Mouse (Mus musculus): ENCODE results near the gene Vpreb2.
A peak's percentile ranks its signal among the peaks of the same experiment; 100 is the strongest.
"Not testable (repeated sequence)": the region's sequence is repeated elsewhere in the genome, so short reads cannot be mapped to it uniquely, and the experiment has no call there.

Gene Vpreb2

DNA sequence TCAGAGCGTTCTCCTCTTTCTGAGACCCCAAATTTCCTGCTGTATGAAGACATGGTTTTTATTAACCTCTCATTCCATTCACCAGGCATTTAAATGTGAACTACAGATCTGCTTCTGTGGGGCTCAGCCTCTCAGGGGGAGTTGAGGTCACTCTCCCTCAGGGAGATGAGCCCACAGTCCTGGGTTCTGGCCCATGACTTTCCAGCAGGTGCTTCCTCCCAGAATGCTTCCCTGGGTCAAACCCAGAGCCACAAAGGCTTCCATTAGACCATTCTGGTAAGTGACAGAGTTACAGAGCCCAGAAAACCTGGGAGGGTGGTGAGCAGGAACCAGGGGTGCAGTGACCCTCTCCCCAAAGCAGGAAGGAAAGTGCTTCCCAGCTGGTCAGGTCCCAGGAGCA, at the start of gene Vpreb2:
Vpreb2 (plus strand) TSS at position 301 of the 400 bp plus-strand sequence.
- DNase-seq (ENCODE audit: low spot score), result no peak

DNA sequence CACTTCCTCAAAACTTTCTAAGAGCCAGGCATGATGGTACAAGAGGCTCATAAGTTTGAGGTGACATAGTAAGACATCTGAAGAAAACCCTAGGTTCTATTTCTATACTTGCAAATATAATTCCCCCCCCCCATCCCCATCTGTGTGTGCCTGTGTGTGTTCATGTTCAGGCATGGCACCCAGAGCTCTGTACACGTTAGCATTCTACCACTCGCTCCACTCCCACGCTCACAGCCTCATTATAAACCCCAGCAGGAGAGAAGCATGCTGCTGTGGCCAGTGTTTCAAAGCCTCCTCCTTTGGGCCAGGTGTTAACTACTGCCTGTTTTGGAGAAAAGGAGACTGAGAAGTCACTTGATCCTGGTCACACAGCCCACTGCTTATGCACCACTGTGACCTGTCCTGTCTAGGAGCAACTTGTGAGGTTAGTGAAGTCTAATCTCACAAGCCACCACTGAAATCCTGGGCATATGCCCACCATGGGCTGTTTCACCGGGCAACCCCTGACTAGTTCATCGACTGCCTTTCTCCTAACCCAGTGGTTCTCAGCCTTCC, 48.2 kb upstream of the Vpreb2 start:
- no peak for DNase-seq (ENCODE audit: low spot score)

DNA sequence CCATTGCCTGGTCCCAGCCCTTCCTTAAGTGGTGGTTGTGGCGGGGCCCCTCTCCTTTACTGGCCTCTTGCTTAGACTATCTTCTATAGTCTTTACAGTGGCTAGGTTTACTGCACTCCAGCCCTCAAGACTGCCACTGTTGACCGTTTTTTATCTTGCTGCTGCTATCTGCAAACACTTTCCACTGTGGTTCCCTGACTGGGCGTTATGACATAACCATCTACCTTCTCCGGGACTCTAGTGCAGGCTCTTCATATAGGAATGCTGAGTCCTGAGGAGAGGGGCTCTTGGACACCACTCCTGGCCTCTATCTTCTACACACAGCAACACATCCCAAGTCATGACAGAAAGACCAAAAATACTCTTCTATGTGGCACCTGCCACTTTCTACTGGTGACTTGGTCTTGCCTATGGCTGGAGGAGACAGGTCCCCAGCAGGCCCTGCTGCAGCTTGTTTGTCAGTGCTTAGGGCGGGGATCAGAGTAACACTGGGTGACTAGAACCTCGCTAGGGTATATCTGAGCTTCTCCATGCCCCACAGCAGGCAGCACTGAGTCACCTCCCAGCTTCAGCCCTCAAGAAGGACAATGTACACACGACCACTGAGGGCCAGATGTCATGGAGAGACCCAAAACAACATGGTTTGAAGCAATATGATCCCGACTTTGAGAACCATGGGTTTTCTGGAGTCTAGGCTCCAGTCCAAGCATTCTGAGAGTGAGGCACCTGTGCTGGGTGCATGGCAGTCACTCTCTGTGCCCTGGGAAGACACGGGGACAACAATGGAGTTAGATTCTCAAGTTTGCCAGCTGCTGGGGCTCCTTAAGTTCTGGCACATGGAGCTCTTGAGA, 46.4 kb upstream of the Vpreb2 start:
- DNase-seq (ENCODE audit: low spot score), result no peak

DNA sequence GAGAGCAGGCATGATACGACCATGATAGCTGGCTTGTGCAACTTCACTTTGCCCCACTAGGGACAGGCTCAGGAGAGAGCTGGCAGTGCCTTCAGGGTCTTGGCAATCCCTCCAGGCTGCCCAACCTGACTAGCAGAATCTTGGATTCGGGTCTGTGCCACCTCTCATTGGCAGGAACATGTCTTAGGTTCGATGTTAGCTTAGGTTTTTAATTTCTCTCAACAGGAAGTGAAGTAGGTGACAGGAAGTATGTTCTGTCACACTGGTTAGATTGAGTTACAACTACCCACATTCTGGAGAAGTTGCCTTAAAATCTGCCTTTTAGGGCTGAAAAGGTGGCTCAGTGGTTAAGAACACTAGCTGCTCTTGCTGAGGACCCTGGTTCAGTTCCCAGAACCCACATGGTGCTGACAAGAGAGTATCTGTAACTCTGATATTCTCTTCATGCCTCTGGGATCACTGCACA, 45.8 kb upstream of the Vpreb2 start:
- no peak for DNase-seq (ENCODE audit: low spot score)

DNA sequence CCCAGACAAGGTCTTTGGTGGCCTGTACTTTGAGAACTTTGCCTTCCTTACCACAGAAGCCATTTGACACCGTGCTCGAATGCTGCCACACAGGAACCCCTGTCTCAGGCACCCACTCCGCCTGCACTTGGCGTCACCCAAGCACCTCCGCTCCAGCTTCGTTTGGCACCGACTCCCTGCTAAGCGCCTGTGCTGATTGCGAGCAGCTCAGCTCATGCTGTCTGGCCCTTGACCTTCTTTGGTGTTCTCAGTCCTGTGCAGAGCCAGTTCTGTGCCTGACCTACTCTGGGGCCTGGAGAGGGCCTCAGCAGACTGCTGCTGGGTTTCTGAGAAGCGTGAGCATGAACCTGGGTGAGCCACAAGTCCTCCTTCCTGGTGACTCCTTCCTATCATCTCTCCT, 43.5 kb upstream of the Vpreb2 start:
- DNase-seq (ENCODE audit: low spot score), result no peak

DNA sequence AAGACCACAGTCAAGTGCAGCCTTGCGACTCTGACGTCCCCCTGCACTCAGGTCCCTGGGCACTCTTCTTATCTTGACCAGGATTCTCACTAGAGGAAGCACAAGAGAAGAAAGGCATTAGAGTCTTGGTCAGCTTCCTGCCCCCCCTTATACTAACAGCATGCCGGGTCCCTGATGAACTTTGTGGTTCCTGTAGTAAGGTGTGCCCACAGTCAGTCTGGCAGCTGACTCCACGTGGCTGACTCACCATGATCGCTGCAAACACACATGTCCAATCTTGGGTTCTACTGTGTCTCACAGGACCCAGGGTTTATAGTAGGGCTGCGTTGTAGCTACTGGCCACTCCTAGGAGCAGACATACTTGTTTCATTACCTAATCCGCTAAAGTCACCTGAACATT, 42.0 kb upstream of the Vpreb2 start:
- no peak for DNase-seq (ENCODE audit: low spot score)

DNA sequence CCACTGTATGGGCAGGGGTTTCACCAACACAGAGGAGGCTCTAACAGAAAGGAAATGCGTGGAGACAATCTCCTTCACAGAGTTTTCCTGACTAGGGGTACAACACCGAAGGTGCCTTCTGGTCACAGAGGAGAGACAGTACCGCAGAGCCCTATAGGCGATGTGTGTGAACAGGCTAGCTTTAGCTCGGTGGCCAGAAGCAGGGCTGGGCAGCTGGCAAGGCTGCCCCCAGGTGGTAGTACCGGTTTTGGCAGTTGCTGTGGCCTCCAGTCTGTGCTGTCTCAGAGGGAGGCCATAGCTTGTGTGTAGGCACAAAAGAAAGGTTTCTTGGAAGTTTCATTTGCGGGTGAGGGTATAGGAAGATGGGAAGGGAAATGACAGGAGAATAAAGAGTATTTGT, 41.4 kb upstream of the Vpreb2 start:
- DNase-seq (ENCODE audit: low spot score), result peak; percentile 79

DNA sequence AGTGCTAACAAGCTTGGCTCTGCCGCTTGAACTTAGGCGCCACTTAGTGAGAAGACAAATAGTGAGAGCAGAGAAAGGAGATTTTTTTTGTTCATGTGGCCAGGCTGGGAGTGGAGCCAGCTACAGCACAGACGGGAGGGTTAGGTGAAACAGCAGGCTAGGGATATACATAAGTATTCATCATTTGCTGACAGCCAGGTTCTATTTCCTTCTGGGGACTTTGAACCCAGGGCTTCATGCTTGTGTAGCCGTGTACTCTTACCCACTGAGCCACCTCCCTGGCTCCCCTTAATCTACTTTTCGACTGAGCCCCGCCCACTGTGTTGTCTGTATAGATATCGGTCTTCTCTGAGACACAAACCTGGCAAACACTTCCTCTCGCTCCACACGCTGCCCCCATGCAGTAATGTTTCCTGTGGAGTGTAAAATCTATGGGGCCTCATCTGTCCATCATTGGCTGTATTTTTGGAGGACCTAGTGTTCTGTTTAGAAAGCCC, 40.9 kb upstream of the Vpreb2 start:
- DNase-seq (ENCODE audit: low spot score), result no peak

DNA sequence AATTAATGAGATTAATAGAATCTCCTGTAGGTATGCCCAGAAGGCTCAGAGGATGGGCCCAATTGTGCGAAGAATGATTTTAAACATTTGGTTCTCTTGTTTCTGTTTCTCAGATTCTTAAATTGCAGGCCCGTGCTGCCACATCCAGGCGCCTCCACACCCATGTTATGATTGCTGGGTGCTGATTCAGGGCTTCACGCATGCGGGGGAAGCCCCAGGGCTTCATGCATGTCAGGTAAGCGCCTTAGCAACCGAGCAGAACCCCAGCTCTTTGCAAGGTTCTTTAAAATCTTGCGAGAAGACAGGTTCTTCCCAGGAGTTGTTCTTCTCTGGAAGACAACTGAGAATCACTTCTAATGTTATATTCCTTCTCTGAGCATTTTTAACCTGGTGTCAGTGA, 36.8 kb upstream of the Vpreb2 start:
- no peak for DNase-seq (ENCODE audit: low spot score)

DNA sequence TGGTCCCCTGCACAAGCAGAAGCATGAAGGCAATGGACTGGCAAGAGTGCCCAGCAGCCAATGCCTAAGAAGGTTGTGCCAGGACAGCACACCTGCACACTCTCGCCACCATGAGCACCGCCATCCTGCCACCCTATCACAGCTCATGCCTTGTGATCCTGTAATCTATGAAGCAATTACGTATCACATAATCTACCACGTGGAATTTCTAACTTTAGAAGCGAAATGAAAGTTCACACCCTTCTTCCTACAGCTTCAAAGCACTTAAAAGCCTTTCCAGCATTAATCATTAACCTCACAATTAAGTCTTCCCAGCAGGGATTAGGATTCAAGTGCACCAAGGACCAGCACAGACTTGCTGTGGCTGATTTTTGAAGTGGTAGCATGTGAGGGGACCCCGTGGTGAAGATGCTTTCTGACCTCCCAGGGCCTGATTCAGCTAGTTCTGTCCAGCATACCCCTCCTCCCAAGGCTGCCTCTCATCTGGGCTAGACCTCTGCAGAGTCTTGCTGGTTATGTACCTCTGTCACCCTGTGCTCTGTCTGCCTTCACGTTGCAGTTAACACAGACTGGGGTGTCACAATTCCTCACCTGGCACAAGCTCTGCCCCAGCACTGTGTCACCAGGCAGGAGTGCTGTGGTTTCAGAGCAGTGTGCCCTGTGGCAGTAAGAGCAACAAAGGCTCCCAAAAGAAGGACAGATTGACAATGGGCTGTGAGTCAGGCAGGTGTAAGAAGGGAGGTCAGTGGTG, 35.0 kb upstream of the Vpreb2 start:
- no peak for DNase-seq (ENCODE audit: low spot score)

DNA sequence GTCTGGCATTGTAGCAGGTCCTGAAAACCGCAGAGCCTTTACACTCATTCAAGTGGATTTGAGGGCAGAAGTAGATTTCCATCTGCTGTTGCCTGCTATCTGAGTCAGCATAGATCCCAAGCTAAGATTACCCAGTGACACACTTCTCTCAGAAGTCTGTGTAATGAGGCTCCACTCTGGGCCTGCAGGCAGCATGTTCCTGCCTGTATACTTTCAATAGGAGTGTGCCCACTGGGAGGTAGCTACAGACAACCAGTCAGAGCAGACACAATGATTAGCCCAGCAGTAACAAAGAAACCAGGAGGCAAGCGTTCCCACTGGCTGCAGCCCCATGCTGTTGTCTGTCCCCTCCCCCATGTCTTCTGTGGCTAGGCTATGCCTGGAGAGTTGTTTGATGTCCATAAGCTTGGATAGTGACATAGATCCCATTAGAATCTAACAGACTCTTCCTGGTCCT, 30.8 kb upstream of the Vpreb2 start:
- peak; percentile 69 for DNase-seq (ENCODE audit: low spot score)

DNA sequence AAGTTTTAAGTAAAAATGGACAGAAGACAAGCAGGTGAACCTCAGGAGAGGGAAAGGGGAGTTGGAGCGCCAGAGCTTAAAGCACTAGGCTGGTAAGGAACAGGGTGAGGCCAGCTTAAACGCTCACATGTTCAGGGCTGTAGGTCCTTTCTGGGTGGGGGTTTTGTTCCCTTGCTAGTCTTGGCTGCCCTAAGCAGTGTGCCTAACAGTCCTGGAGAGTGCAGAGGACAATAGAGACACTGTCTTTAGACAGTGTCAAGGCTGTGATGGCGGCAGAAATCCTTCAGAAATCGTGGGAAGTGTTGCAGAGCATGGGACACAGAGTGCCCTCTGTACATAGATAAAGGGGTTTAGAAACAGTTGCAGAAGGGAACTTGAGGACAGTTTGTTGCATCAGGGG, 30.2 kb upstream of the Vpreb2 start:
- DNase-seq (ENCODE audit: low spot score), result peak; percentile 12

DNA sequence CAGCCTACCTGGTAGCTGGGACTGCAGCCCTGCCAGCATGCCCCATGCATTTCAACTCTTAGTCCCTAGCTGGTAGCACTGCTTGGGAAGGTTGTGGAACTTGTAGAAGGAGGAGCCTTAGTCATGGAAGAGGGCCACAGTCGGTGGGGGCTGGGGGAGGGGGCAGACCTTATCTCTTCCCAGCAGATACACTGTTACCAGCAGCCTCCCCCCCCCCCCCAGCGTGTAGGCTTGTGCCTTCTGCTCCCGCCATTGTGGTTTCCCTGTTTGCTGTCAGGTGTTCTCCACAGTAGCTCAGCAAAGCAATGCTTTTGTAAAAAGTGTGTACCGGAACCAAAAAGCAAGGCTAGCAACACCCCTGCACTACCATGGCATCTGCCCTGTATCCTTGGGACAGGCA, 28.6 kb upstream of the Vpreb2 start:
- no peak for DNase-seq (ENCODE audit: low spot score)

DNA sequence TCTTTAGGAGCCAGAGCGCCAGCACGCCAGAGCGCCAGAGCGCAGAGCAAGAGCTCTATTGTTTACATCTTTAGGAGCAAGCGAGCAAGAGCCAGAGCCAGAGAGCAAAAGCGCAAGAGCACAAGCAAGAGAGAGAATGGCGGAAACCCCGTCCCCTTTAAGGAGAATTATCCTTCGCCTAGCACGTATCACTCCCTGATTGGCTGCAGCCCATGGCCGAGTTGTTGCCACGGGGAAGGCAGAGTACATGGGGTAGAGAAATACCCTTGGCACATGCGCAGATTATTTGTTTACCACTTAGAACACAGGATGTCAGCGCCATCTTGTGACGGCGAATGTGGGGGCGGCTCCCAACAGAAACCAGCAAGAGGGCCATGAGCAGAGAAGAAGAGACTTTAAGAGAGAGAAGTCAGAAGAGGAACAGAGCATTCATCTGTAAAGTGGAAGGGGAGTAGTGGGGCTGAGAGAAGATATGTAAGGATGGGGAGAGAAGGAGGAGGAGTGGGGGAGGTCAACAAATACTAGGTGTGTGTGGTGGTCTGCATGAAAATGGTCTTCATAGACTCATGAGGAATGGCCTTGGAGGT, 24.1 kb upstream of the Vpreb2 start:
- not testable (repeated sequence) for DNase-seq (ENCODE audit: low spot score)

DNA sequence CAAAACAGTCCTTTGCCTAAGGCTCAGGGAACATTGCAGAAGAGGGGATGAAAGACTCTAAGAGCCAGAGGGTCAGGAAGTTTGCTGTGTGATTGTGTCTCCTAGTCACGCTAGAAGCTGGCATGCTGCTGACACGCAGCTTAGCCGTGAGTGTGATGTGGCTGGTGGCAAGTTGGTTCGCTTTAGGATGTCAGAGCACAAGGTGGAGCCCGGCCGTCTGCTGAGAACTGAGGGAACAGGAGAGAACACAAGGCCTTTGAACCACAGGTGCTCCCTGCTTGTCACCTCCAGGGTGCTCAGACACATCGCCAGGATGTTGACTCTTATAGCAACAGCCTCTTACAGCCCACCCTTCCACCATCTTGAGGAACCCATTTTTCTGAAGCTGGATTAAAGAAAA, 18.1 kb upstream of the Vpreb2 start:
- DNase-seq (ENCODE audit: low spot score), result no peak

DNA sequence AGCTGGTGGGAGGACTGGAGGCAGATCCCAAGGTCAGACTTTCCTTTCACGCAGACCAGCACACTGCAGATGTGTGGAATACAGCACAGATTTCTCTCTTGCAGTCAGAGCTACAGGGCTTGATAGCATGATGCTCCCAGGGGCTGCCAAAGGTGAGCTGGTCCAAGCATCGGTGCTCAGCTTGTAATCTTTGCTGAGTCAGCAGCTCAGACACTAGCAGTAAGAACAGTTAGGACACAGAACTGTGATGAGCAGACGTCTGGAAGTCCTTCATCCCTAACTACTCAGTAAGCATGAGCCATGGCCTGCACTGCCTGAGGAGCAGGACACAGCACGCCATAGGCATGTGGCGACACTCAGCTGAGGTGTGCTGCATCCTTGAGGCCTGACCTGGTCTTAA, 8.4 kb upstream of the Vpreb2 start:
- no peak for DNase-seq (ENCODE audit: low spot score)

DNA sequence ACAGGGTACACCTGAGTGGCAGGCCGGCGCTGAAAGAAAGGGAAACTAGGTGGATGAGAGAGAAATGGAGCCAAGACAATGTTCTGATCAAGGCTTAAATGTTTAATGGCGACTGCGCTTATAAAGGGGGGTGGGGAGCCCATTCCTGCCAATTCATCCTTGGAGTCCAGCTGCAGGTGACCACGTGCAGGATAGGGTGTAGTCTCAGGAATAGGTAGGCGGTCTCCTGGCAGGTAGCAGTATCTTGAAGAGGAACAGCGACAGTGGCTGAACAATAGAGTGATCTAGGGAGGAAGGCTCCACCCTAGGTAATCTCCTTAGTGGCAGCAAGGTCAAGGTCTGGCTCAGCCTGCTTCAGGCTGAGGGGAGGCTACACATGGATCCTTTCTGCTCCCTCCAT, 2.4 kb upstream of the Vpreb2 start:
- DNase-seq (ENCODE audit: low spot score), result not testable (repeated sequence)

DNA sequence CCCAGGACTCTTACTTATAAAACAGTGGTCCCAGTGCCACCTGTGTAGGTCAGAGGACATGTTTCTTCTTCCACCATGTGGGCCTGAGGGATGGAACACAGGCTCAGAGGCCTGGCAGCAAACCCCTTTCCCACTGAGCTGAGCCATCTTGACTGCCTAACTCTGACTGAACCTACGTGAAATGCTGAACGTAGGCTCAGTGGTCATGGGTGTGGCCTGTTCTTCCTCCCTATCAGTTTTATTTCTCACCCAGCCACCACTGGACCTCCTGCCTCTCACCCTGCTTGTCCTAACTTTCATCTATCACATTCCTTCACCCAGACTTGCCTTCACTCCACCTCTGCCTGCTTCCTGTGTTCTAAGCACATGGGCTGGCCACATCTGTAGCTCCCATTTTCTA, 3.0 kb downstream of the Vpreb2 start:
- no peak for DNase-seq (ENCODE audit: low spot score)

DNA sequence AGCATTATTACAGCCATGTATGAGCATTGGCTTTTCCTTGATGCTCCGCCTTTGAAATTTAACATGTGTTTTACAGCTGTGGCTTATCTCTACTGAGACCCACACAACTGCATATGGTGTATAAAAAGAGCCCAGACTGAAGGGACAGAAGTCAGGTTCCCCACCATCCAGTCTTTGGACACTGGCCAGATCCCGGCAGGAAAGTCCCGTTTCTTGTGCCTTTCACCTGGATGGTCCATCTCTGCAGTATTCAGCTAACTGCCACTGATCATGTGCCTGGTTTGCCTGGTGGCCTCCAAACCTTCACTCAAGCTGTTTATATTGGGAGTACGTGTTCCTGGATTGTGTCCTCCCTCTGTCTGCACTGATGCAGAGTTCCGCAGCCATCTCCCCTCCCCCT, 4.0 kb downstream of the Vpreb2 start:
- no peak for DNase-seq (ENCODE audit: low spot score)

DNA sequence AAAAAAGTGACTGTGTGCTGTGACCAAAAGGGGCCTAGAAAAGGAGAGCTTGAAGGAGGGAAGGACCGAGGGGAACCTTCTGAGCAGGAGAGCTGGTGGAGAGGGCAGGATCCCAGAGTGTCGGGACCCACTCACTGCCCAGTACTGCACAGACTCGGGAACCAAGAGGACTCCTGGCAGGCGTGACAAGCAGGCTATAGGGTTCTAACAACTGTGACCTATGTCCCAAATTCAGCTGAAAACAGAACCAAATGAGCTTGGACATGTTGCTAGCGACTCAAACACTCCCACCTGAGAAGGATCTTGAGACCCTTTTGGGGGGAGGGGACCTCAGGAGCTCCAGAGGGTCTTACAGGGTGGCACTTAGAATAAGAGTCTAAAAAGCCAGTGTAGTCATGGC, 4.8 kb downstream of the Vpreb2 start:
- no peak for DNase-seq (ENCODE audit: low spot score)

DNA sequence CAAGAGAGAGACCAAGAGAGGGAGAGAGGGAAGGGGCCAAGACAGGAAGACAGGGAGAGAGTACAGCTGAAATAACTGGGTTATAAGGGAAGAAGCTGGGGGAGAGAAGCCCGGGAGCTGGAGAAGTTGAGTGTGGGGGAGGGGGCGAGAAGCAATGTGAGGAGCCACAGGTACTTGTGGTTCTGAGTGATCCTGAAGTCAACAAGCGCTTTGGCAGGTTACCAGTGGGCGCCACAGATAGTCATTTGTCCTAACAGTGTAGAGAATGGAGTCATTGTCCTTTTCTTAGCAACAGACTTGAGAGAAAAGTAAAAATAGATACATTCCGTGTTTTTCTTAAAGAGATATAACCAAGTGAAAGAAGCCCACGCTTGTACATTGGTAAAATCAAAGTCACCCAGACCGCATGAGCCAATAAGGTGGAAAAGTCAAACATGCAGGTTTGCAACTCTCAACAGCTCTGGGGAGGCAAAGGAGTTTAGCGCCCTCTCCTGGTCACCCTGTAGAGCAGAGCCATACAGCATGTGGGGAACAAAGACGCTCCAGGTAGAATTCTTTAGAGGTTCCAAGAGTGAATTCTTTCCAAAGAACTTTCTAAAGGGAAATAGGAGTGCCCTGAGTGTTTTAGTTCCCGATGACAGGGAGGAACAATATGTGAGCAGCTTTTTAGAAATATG, 6.4 kb downstream of the Vpreb2 start:
- DNase-seq (ENCODE audit: low spot score), result peak; percentile 77

DNA sequence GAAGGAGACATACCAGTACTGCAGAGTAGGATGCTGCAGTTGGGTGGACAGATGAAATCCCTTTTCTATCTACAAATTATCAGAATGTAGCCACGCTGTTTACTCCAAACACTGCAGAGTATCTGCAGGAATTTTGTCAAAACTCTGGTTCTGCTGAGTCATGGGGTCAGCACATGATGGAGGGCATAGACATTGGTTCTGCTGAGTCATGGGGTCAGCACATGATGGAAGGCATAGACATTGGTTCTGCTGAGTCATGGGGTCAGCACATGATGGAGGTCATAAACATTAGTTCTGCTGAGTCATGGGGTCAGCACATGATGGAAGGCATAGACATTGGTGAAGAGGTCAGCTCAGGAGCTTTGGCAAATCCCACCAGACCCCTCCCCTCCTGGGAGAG, 7.5 kb downstream of the Vpreb2 start:
- no peak for DNase-seq (ENCODE audit: low spot score)
